Mouse (Mus musculus) kidney, embryonic 14.5 days (tissue): Measurements from ENCODE around the gene Galnt17. TPM values are rescaled to one million over a fixed set of nuclear protein-coding genes. Genes with fewer than 3 reads are reported as not detected.

Experiments
- ATAC-seq: fragments of 200-750 bp; cut with Nextera tagmentation; 2 replicates; pipeline ENCODE4 v1.8.0; 2017; ENCODE audit warnings: moderate number of reproducible peaks, mild to moderate bottlenecking, moderate TSS enrichment, moderate library complexity; ENCODE audit not compliant: low FRiP score, low TSS enrichment
- H3K27ac ChIP-seq: fragments of 300-500 bp; sonication (generic); 2 replicates; pipeline ENCODE4 v1.5.1; 2014; ENCODE audit warnings: low read depth, mild to moderate bottlenecking, low read length, moderate library complexity, mixed read lengths
- H3K27me3 ChIP-seq: fragments of 300-500 bp; sonication (generic); 2 replicates; pipeline ENCODE4 v1.6.1; 2014; ENCODE audit warnings: mild to moderate bottlenecking, low read length; ENCODE audit not compliant: control insufficient read depth, insufficient read depth
- H3K36me3 ChIP-seq: fragments of 300-500 bp; sonication (generic); 2 replicates; pipeline ENCODE4 v1.6.1; 2014; ENCODE audit warnings: low read length, mixed read lengths; ENCODE audit not compliant: control insufficient read depth, insufficient read depth
- H3K4me1 ChIP-seq: fragments of 300-500 bp; sonication (generic); 2 replicates; pipeline ENCODE4 v1.6.1; 2014; ENCODE audit warnings: low read length, mixed read lengths; ENCODE audit not compliant: control insufficient read depth, insufficient read depth
- H3K4me2 ChIP-seq: fragments of 300-500 bp; sonication (generic); replicated peaks from 2 replicates; pipeline ENCODE4 v1.6.1; 2014; ENCODE audit warnings: low read depth, mild to moderate bottlenecking, low read length
- H3K4me3 ChIP-seq: fragments of 300-500 bp; sonication (generic); 2 replicates; pipeline ENCODE4 v1.5.1; 2014; ENCODE audit warnings: mild to moderate bottlenecking, low read length
- H3K9ac ChIP-seq: fragments of 300-500 bp; sonication (generic); 2 replicates; pipeline ENCODE4 v1.6.1; 2014; ENCODE audit warnings: low read depth, mild to moderate bottlenecking, low read length, moderate library complexity
- H3K9me3 ChIP-seq: fragments of 300-500 bp; sonication (generic); 2 replicates; pipeline ENCODE4 v1.6.1; 2016; ENCODE audit warnings: low read length; ENCODE audit not compliant: control insufficient read depth
- WGBS: fragments of 180-500 bp; shearing (Covaris S2); extraction: QIAGEN DNeasy Blood & Tissue Kit; methylation state at CpG from one replicate; pipeline ENCODE4 v1.1.7; 2014; 5-methylcytosine and 5-hydroxymethylcytosine counted together
- polyA plus RNA-seq: library from polyadenylated mRNA; unstranded; fragments of >200 nt; fragmentation: Nextera tagmentation; extraction: Ambion mirVana; gene quantifications from 2 replicates; pipeline ENCODE4 v1.2.1, GENCODE M21; 2014

Gene Galnt17
- polyA plus RNA-seq, 1 experiment from 2014 or later = 2.3 TPM

- H3K9me3 ChIP-seq = no peaks in the 10 kb centered on the region
Observed at GRCm38 (mm10) chr5:131229744-131230143, 78.6 kb downstream of the Galnt17 start.

GRCm38 (mm10) chr5:131223416-131223815 is 84.9 kb downstream of the Galnt17 start:
- Histone ChIP-seq H3K9ac (no peak overlapping the region), H3K27me3 (no peaks in the 10 kb centered on the region), H3K36me3 (no peaks in the 10 kb centered on the region), H3K4me2 (no peak overlapping the region), H3K27ac (no peak overlapping the region), H3K4me3 (no peak overlapping the region), H3K9me3 (no peaks in the 10 kb centered on the region), H3K4me1 (no peaks in the 10 kb centered on the region)
- ATAC-seq = no peak
- 64% methylated on average over 1 of the region's 1 CpGs for WGBS

More at GRCm38 (mm10) chr5:131229744-131230143, 78.6 kb downstream of the Galnt17 start:
- Histone ChIP-seq H3K27ac (no peak overlapping the region), H3K36me3 (no peaks in the 10 kb centered on the region), H3K4me2 (no peak overlapping the region), H3K27me3 (no peaks in the 10 kb centered on the region), H3K4me3 (no peak overlapping the region), H3K4me1 (0 out of 2 replicates have a peak, but pooled peaks cover 2% of the 10 kb centered on the region), H3K9ac (no peak overlapping the region)
- 65% methylated on average over 10 of the region's 10 CpGs for WGBS
- no peak for ATAC-seq

GRCm38 (mm10) chr5:131222498-131223244 is 85.6 kb downstream of the Galnt17 start:
- Histone ChIP-seq H3K27me3 (no peaks in the 10 kb centered on the region), H3K36me3 (no peaks in the 10 kb centered on the region), H3K9ac (no peak overlapping the region), H3K4me3 (no peak overlapping the region), H3K27ac (no peak overlapping the region), H3K9me3 (peaks cover 1% of the 10 kb centered on the region; the same call in 1 of the 2 replicates), H3K4me1 (no peaks in the 10 kb centered on the region), H3K4me2 (no peak overlapping the region)
- 92% methylated on average over 10 of the region's 10 CpGs for WGBS
- ATAC-seq = no peak

GRCm38 (mm10) chr5:131218221-131218620 is 90.1 kb downstream of the Galnt17 start:
- no peaks in the 10 kb centered on the region for H3K36me3 ChIP-seq
- no peak for ATAC-seq
- no peak overlapping the region for H3K4me3 ChIP-seq
- peaks cover 4% of the 10 kb centered on the region; the same call in 1 of the 2 replicates for H3K9me3 ChIP-seq
- 92% methylated on average over 3 of the region's 3 CpGs for WGBS
- no peak overlapping the region for H3K27ac ChIP-seq
- no peaks in the 10 kb centered on the region for H3K27me3 ChIP-seq
- no peaks in the 10 kb centered on the region for H3K4me1 ChIP-seq
- no peak overlapping the region for H3K4me2 ChIP-seq
- no peak overlapping the region for H3K9ac ChIP-seq

GRCm38 (mm10) chr5:131211618-131212017 is 96.7 kb downstream of the Galnt17 start:
- ATAC-seq = no peak
- 77% methylated on average over 3 of the region's 3 CpGs for WGBS
- H3K9ac ChIP-seq = no peak overlapping the region

GRCm38 (mm10) chr5:131201146-131201545 is 107.2 kb downstream of the Galnt17 start:
- Histone ChIP-seq H3K9me3 (no peaks in the 10 kb centered on the region), H3K36me3 (no peaks in the 10 kb centered on the region), H3K4me2 (no peak overlapping the region), H3K9ac (no peak overlapping the region), H3K27ac (no peak overlapping the region), H3K27me3 (no peaks in the 10 kb centered on the region), H3K4me1 (no peaks in the 10 kb centered on the region), H3K4me3 (no peak overlapping the region)
- WGBS = 84% methylated on average over 2 of the region's 2 CpGs
- no peak for ATAC-seq

More at GRCm38 (mm10) chr5:131211618-131212017, 96.7 kb downstream of the Galnt17 start:
- Histone ChIP-seq H3K27ac (no peak overlapping the region), H3K27me3 (no peaks in the 10 kb centered on the region), H3K4me1 (no peaks in the 10 kb centered on the region), H3K4me3 (no peak overlapping the region), H3K4me2 (no peak overlapping the region), H3K36me3 (no peaks in the 10 kb centered on the region), H3K9me3 (no peaks in the 10 kb centered on the region)

GRCm38 (mm10) chr5:131192311-131192710 is 116.0 kb downstream of the Galnt17 start:
- H3K27me3 ChIP-seq = no peaks in the 10 kb centered on the region
- no peak overlapping the region for H3K4me3 ChIP-seq
- H3K4me1 ChIP-seq = no peaks in the 10 kb centered on the region
- no peak for ATAC-seq
- no peaks in the 10 kb centered on the region for H3K9me3 ChIP-seq
- H3K36me3 ChIP-seq = no peaks in the 10 kb centered on the region
- 72% methylated on average over 3 of the region's 3 CpGs for WGBS
- H3K9ac ChIP-seq = no peak overlapping the region
- no peak overlapping the region for H3K4me2 ChIP-seq
- H3K27ac ChIP-seq = no peak overlapping the region

GRCm38 (mm10) chr5:131184566-131184965 is 123.7 kb downstream of the Galnt17 start:
- no peak overlapping the region for H3K4me3 ChIP-seq
- no peak for ATAC-seq

GRCm38 (mm10) chr5:131181231-131181630 is 127.1 kb downstream of the Galnt17 start:
- Histone ChIP-seq H3K9ac (no peak overlapping the region), H3K27me3 (no peaks in the 10 kb centered on the region), H3K4me1 (no peaks in the 10 kb centered on the region), H3K4me2 (no peak overlapping the region), H3K4me3 (no peak overlapping the region), H3K9me3 (no peaks in the 10 kb centered on the region), H3K36me3 (no peaks in the 10 kb centered on the region), H3K27ac (no peak overlapping the region)
- 77% methylated on average over 1 of the region's 1 CpGs for WGBS
- ATAC-seq = no peak

More at GRCm38 (mm10) chr5:131184566-131184965, 123.7 kb downstream of the Galnt17 start:
- Histone ChIP-seq H3K27me3 (no peaks in the 10 kb centered on the region), H3K4me1 (no peaks in the 10 kb centered on the region), H3K9ac (no peak overlapping the region), H3K36me3 (no peaks in the 10 kb centered on the region), H3K9me3 (no peaks in the 10 kb centered on the region), H3K27ac (no peak overlapping the region), H3K4me2 (no peak overlapping the region)
